Mouse (Mus musculus) thymus, adult 18-20 months (tissue): ENCODE results near the gene Ubash3b.
A peak's percentile ranks its signal among the peaks of the same experiment; 100 is the strongest.

ENCODE experiments used
- DNase-seq, 2 experiments: peaks; one replicate each; pipeline ENCODE4 v3.0.0; 2022; ENCODE audit warnings: mixed read lengths in 2 of 2

The Ubash3b gene

DNA sequence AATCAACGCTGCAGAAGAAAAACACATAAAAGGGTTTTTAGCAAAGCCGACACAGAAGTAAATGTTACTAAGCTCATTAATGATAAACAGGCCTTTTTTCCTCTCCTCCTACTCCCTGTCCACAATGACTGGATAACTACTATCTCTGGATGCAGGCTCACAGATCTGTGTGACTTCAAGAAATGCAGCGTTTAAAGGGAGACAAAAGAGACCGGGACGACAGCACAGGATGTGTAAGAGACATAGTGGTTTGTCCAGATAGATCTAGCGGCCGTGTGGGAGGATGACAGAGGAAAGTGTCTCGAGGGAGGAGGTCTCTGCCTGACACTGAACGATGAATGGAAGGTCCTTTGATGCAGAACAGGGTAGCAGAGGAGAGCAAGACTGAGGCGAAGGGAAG lies 5.4 kb upstream of the Ubash3b start:
- DNase-seq: no peak

DNA sequence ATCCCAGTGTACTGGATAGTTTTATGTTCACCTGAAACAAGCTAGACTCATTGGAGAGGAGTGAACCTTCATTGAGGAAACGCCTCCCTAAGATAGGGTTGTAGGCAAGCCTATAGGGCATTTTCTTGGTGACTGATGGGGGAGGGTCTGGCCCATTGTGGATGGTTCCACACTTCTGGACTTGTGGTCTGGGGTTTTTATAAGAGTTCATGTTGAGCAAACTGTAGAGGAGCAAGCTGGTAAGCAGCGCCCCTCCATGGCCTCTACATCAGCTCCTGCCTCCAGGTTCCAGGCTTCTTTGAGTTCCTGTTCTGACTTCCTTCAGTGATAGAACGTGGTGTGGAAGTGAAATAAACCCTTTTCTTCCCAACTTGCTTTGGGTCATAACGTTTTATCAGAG lies 866 bp upstream of the Ubash3b start:
- DNase-seq: no peak

DNA sequence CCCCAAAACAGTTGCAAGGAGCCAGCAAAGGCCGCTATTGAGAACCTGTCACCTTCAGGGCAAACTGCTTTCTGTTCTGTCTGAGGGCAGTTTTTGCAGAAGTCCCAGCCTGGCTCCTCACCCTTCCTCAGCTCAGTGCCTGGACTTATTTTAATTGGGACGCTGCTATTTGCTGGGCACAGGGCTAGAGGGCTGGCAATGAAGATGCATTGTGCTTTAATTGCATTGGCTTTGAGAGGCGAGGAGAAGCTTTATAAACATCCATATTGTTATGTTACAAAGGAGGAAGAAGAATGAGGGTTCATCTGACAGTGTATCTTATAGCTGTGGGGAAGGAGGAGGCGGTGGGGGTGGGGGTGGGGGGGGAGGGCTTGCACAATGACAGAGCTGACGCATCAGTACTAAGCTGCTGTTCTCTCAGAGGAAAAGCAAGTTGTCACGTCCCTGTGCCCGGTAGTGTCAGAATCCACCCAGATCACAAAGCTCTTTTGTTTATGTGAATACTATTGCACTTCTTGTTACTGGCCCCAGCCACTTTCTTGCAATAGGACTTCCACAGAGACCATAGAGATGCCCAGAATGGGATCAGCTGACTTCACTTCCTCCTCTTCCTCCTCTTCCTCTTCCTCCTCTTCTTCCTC lies 841 bp downstream of the Ubash3b start:
- DNase-seq: no peak

DNA sequence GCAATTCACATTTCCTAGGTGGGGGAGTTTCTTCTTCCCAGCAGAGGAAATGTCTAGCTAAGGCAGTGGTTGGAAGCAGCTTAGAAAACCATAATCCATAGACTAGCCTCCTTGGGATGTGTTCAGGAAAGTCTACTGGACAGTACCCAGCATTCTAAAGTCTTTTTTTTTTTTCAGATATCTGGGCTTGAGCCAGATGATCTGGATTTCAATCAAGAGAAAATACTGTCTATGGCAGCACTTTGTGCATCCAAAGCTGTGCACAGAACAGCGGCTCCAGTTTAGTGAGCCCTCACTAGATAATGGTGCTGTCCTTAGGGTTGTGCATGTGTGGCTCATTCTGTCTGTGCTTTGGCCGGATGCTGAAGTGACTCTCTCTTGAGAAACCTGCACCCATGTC lies 2.3 kb downstream of the Ubash3b start:
- DNase-seq: no peak

DNA sequence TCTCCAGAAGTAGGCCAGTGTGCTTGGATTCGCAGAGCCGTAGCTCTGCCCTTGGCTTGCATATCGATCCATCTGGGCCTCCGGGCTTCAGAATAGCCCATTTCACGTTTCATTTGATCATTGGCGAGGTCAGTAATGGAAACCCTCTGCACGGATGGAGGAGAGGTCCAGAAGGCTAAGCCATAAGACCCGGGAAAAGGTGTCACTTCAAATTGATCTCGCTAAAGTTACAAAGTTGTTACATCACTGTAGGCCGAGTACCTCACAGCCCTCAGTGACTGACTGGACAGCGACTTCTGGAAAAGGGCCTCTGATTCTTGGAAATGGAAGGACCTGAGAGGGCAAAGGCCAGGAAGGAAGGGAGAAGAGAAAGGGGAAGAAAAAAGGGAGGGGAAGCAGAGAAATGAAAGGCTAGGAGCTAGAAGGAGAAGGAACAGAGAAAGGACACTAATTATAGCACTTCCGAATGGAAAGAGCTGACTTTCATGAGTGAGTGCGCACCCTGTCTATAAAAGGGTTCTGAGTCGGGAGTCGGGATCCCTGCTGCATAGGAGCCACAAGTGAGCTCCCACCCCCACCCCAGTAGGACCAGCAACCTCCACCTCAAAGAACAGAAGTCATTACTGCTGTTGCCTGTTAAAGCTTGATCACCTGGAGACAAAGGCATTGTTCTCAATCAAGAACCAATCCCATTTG lies 3.5 kb downstream of the Ubash3b start:
- DNase-seq: no peak

DNA sequence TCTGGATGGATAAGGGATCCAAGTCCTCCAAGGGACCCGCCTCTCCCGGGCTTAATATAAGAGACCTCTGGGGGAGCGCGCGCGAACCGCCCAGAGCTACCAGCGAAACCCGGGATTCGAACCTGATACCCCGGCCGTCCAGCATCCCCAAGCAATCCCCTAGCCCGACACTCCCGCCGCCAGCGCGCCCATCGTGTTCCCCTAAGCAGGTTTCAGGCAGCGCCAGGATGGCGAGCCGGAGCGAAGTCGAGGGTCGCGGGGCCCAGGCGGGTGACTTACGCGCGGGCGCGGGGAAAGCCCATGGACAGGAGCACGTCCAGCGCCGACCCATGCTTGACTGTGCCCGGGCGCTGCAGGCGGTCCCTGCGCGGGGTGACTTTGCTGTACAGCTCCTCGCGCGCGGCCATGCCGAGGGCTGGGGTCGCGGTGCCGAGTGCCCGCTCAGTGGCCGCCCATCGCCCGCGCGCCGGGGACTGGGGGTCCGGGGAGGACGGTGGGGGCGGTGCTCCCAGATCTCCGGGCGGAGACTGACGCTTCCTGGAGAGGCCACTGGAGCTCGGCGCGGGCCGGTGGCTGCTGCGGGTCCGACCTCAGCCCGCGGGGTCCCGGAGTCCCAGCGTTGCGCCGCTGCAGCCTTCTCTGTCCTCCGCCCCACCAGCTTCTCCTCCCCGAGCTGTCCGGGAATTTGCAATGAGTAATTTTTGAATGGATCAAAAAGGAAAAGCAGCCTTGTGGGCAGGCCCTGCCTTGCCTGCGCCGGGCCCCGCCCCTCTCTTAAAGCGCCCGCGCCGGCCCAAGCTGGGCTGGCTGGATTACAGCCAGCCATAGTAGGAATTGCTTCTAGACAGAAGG lies 4.3 kb downstream of the Ubash3b start:
- DNase-seq: peak; percentile 19 to 27

DNA sequence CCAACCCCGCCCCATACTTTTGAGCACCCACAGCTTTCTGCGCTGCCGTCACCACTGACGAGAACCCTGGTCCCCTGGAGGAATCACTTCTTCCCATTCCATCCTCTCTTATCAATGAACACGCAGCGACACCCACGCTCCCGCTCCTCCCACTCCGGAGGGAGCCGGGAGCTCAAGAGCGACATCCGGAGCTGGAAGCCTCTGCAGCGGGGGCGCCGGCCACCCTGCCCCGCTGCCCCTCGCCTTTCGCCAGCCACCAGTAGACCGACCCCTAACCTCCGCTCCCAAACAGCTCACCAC lies 4.8 kb downstream of the Ubash3b start:
- DNase-seq: no peak

DNA sequence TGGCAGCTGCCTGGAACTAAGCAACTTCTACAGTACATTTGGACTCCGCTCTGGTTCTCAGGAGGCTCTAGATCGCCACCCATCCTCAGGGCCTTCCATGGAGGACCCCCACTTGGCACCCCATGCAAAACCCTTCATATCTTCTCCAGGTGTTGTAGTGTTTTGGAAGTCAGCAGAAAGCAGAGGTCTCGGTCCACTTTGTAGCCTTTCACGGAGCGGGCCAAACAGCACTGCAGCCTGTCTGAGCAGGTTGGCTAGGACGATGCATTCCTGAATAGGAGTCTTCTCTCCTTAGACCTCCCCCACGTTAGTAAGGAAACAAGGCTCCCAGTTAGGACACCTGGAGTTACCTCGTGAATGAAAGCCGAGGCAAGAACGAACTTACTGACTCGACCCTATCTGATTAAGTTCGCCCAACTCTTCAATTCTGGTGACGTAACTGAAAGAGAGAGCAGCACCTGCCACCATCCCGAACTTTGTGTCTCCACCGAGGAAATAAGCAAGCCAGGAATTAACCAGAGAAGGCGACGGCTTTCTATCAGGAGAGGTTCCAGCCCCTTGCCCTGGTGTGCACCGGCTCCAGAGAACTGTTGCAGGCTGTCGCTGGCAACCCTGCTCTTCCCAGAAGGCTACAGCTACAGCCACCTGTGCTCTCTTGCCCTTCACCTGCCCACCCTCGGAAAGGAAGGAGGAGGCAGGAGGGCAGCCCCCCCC lies 5.3 kb downstream of the Ubash3b start:
- no peak for DNase-seq

DNA sequence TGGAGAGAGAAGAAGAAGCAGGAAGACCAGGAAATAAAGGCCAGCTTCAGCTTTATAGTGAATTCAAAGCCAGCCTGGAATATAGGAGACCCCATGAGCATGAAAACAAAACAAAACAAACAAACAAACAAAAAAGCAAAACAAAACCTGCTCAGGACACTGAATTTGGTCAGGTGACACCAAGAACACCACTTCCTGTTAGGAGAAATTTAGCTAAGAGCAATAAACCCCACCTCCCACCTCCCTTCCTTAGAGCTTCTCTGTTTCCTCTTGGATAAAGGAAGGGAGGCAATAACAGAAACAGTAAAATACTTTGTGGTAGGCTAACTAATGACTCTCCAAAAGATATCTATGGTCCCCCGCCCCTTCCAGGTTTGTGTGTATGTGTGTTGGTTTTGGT lies 7.5 kb downstream of the Ubash3b start:
- DNase-seq: no peak

DNA sequence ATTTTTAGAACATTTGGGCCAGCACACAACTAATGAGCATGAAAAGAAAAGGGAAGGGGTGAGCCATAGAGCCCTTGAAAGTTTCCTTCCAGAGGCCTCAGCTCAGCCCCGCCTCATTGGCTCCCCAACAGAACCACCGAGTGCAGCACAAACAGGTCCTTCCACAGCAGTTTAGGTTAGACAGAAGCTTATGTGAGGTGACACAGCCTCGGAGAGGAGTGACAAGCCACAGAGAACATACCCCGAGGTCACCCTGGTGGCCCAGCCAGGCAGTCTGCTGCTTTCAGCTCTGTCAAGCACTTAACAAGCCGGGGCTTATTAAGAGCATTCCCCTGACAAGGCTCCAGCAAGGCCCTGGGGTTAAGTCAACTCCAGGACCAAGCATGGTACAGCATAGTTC lies 8.4 kb downstream of the Ubash3b start:
- DNase-seq: no peak

DNA sequence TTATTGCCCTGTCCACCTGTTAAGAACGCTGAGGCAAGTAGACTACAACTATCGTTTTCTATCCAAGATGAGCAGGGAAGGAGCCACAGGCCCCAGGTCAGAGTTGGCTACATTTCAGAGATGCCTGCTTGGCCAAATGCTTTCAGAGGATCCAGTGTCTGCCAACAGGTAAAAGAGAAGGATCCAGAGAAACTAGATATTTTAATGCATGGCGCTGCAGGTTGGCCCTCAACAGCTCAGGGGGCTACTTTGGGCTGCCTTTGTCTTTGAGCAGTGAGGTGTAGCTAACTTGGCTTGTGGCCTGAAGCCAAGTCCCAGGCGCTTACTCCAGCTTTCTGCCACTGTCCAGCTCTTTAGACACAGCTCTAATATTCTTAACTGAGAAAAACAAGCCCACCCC lies 10.0 kb downstream of the Ubash3b start:
- DNase-seq: no peak

DNA sequence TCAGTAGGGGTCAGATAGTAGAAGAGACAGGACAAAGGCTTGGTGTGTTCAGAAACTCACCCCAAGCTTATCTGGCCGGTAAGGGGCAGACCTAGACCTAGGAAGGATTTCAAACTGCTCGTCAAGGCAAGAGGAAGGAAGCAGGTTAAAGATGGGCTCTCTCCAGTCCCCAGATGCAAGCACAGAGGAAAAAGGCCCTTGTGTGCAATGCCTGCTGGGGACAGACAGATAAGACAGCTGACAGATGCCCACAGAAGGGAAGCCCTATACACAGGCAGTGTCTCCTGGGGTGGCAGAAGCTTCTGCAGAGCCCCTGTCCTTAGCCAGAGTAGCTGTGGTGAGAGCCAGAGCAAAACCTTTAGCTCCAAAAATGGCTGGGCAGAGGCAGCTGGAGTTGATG lies 11.6 kb downstream of the Ubash3b start:
- no peak for DNase-seq

DNA sequence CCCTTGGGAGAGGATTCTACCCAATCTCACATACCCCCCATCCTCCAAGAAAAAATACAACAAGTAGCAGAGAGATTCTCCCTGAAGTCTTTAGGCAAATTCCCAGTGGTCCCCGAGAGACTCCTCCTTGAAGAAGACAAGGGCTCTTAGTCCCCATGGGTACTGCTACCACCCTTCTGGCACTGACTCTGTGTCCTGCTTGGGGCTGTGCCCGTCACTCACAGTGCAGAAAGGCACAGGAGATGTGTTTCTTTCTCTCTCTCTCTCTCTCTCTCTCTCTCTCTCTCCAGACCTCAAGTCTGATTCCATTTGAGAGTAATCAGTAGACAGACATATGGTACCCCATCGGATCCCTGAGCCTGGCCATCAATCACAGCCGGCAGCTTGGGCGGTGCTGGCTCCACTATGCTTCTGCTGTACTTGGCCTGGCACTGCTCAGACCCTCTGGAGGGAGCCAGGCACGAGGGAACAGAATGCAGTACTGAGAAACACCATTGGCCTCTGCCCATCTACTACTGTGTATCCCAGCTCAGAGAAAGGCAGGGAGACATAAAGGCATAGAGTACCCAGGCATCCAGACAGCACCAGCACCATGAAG lies 12.3 kb downstream of the Ubash3b start:
- no peak for DNase-seq

DNA sequence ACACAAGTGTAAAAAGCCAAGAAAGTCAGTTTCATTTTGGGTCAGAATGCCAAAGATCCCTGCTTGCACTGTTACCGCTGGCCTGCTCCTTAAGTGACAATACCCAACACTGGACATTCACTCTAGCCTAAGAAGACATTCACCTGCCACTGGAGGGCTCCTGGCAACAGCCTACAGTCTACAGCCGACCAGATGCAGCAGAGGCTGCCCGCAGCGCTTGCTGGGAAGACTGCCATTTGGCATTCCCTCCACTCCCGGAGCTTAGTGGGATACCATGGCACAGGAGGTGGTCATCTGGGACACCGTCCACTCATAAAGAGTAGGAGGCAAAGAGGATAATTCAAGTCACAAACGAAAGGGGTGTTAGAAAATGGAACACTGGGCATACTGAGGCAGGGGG lies 12.9 kb downstream of the Ubash3b start:
- DNase-seq: no peak

DNA sequence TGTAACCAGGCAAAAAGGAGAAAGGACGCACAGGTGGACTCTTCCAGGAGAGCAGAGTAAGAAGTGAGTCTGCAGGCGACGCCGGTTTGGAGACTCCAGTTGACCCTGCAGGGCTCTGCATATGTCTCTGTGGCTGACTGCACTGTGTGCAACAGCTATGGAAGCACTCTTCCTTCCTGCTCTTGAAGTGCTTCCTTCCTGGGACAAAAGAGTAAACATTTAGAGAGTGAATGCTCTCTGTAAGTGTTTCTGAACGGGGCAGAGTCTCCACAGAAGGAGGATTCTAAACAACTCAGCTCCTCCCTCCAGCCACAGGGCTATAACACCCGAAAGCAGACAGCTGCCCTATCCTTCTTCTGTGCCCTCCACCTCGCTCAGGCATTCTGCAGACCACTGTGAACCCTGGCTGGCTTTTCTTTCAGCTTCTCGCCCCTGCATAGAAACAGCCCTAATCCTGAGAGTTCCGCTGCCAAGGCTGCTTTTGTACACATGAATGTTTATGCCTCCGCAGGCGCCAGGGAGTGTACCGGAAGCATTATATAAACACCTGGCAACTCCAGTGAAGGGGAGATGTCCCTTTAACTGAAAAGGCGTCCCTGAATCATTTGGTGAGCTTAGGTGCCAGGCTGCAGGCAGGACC lies 14.2 kb downstream of the Ubash3b start:
- DNase-seq: no peak

DNA sequence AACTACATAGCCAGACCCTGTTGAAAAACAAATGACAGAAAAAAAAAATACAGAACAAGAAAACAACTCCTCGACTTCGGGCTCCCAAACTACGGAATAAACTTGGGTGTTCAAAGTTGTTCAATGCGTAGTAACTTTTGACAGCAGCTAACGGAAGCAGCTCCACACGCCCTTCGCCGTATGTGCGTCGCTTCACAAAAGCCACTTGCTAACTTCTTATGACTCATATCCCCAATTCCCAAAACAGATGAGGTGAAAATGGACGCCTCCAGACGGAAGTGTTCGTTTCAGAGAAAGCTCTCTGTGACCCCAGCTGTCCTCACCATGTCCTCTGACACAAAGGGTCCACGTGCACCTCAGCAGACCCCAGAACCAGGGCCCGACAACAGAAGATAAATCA lies 17.7 kb downstream of the Ubash3b start:
- DNase-seq: no peak

DNA sequence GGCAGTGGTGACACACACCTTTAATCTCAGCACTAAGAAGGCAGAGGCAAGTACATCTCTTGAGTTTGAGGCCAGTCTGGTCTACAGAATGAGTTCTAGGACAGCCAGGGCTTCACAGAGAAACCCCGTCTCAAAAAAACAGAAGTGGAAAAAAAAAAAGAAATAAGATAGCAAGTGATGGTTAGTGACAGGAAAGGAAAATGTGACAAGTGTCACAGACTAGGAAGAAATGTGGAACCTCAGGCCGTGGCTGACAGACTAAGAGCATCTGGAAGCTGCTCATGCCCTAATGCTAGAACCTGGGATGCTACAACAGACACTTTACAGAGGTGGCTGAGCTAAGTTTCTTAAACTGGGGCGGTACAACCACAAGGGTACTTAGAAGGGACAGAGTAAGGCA lies 18.4 kb downstream of the Ubash3b start:
- no peak for DNase-seq

DNA sequence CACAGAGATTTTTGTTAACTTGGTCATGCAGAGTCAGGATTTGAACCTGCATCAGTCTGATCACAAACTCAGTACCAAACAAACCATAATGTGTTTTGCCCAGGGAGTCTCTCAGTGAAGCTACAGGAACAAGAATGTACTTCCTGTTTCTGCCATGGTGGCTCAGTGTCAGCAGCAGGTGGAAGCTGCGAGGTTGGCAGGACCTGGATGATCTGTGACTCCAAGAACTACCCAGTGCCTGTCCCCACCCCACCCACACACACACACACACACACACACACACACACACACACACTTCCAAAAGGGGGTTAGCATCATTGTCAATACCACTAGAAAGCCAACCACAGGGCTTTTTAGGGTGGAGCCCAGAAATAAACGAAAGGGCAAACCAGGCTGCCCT lies 20.5 kb downstream of the Ubash3b start:
- no peak for DNase-seq

DNA sequence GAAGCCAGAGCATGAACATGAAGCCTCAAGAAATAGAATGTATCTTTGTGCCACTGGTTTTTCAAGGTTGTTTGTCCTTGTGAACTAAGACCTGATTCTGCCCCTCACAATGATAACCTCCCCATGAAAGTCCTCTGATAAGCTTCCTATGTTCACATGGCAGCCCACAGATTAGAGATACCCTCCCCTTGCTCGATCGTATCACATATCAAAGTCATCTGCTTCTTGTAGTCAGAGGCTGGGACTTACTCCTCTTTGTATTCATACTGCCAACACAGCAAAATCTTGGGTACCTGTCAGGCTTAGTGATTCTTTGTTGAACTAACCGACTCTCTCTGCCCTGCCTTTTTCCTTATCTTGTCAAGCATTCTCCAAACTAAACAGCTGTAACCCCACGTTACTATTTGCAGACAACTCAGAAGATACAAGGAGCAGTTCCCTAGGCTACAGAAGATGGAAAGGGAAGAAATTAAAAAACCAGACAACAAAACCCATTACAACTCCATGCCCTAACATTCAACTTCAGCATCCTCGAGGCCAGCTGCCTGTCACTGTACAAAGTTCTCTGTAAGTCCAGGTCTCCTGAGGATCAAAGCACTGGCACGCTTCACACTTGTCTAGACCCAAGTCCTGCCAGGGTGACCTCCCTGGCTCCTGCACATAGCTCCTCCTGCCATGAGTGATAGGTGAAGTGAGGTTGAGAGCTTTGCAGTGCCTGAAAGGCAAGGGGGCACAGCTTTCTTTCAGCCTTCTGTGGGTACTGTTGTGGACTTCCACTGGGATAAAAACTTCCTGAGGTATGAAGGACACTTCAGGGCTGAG lies 22.3 kb downstream of the Ubash3b start:
- no peak for DNase-seq

DNA sequence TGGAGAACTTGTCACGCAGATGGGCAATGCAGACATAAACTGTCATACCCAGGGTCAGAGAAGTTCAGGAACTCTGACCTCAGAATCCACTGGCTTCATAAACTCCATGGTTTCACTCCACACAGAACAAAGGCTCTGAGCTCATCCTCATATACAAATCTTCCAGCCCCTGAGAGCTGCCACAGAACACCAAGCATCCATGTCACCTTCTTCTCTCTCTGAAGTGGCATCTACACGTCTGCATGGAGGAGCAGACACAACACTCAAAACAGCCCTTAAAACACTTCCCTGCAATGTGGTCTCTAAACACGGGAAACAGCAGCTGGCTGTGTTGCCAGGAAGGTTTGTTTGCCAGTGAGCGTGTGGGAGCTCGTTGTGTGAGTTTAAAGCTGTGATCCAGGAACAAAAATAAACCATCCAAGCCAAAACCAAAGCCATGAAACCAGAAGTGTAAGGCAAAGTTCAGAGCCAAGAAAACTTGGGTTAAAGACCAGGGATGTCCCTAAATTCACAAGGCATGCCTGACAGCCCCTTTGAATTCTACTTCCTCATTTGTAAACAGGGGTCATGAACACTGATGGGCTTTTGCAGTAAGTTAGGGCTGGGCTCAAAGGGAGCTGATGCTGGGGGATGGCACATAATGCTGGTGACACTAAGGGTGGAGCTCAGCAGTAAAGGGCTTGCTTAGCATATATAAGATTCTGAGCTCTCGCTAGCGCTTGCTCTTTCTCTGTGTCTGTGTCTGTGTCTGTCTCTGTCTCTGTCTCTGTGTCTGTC lies 24.6 kb downstream of the Ubash3b start:
- DNase-seq: no peak

DNA sequence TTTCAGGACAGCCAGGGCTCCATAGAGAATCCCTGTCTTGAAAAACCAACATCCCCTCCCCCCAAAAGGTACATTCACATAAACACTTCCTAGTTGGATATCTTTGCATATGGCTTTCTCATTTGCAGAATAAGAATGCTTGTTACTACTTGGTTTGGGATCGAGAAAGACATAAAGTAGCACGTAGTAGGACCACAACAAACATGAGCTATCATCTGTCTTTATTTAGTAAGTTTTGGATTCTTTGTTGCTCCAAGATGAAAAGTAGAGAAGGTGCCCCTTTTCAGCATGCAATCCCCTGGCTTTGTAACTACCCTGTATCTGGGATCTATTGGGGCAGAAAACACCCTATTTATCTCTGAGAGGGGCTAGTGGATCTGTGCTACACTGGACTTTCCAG lies 25.2 kb downstream of the Ubash3b start:
- no peak for DNase-seq
